Mouse (Mus musculus): ENCODE measurements around the gene Actc1.

- TF ChIP-seq MYC (IDR thresholded peaks at IDR 0.05; ENCODE audit: low read depth, low read length) (no peak), CTCF (conservative IDR thresholded peaks at IDR 0.05 in 1 of 2, IDR thresholded peaks at IDR 0.05 in 1 of 2; ENCODE audit: low read depth in 2 of 2, low read length in 2 of 2) (no peak), USF2 (conservative IDR thresholded peaks at IDR 0.05; ENCODE audit: low read depth, low read length) (no peak), POLR2A (IDR thresholded peaks at IDR 0.05; ENCODE audit: low read depth, low read length) (no peak), RAD21 (IDR thresholded peaks at IDR 0.05; ENCODE audit: low read depth, low read length) (no peak)
These were observed 33.9 kb upstream of the Actc1 start for GRCm38 (mm10) chr2:114087271-114087670.

All from CH12.LX (cell line).